Mouse (Mus musculus): ENCODE results near the gene Tmem144. TPM values are rescaled to one million over a fixed set of nuclear protein-coding genes. Genes with fewer than 3 reads are reported as not detected.
A peak's percentile ranks its signal among the peaks of the same experiment; 100 is the strongest.

Tmem144 gene
- polyA plus RNA-seq (2015; fragmentation: Nextera tagmentation; extraction: Ambion mirVana) = 2.1 TPM in 2 replicates

- H3K4me3 ChIP-seq (replicated peaks) = no peak within 1 kb of the TSS
- 0 out of 2 replicates have a peak, but pooled peaks have one; percentile 25 for ATAC-seq (ENCODE audit: insufficient read depth)
- no peak within 1 kb of the TSS for H3K4me2 ChIP-seq
- H3K9ac ChIP-seq = no peak within 1 kb of the TSS
- WGBS (ENCODE audit: insufficient replicate concordance) = 31% methylated on average over 8 of the region's 8 CpGs
- H3K4me1 ChIP-seq (replicated peaks) = peaks cover 22% of the 10 kb centered on the region
- no peaks in the 10 kb centered on the region for H3K27me3 ChIP-seq
- no peak within 1 kb of the TSS for H3K27ac ChIP-seq (replicated peaks)
- H3K36me3 ChIP-seq (replicated peaks) = no peaks in the 10 kb centered on the region
- H3K9me3 ChIP-seq (replicated peaks) = no peaks in the 10 kb centered on the region
Measured at GRCm38 (mm10) chr3:79852654-79853166, at the start of gene Tmem144. Tmem144 (minus strand) TSS chr3:79852773.

GRCm38 (mm10) chr3:79901734-79902133 lies 49.2 kb upstream of the Tmem144 start:
- Histone ChIP-seq H3K4me2 (no peak overlapping the region), H3K27me3 (no peaks in the 10 kb centered on the region), H3K36me3 (replicated peaks) (no peaks in the 10 kb centered on the region), H3K9me3 (replicated peaks) (no peaks in the 10 kb centered on the region), H3K4me3 (replicated peaks) (no peak overlapping the region), H3K4me1 (replicated peaks) (no peaks in the 10 kb centered on the region), H3K27ac (replicated peaks) (no peak overlapping the region), H3K9ac (no peak overlapping the region)
- ATAC-seq (ENCODE audit: insufficient read depth) = no peak
- WGBS (ENCODE audit: insufficient replicate concordance) = 67% methylated on average over 4 of the region's 4 CpGs

GRCm38 (mm10) chr3:79901321-79901720 lies 48.7 kb upstream of the Tmem144 start:
- Histone ChIP-seq H3K9me3 (replicated peaks) (no peaks in the 10 kb centered on the region), H3K9ac (no peak overlapping the region), H3K27ac (replicated peaks) (no peak overlapping the region), H3K27me3 (no peaks in the 10 kb centered on the region), H3K4me2 (no peak overlapping the region), H3K36me3 (replicated peaks) (no peaks in the 10 kb centered on the region), H3K4me3 (replicated peaks) (no peak overlapping the region), H3K4me1 (replicated peaks) (no peaks in the 10 kb centered on the region)
- WGBS (ENCODE audit: insufficient replicate concordance) = 59% methylated on average over 6 of the region's 6 CpGs
- no peak for ATAC-seq (ENCODE audit: insufficient read depth)

GRCm38 (mm10) chr3:79900502-79900901 lies 47.9 kb upstream of the Tmem144 start:
- Histone ChIP-seq H3K9me3 (replicated peaks) (no peaks in the 10 kb centered on the region), H3K36me3 (replicated peaks) (no peaks in the 10 kb centered on the region), H3K4me3 (replicated peaks) (no peak overlapping the region), H3K27me3 (no peaks in the 10 kb centered on the region), H3K27ac (replicated peaks) (no peak overlapping the region), H3K4me2 (no peak overlapping the region), H3K9ac (no peak overlapping the region), H3K4me1 (replicated peaks) (no peaks in the 10 kb centered on the region)
- ATAC-seq (ENCODE audit: insufficient read depth) = no peak
- WGBS (ENCODE audit: insufficient replicate concordance) = 80% methylated on average over 2 of the region's 2 CpGs

GRCm38 (mm10) chr3:79899906-79900305 lies 47.3 kb upstream of the Tmem144 start:
- Histone ChIP-seq H3K27me3 (no peaks in the 10 kb centered on the region), H3K4me3 (replicated peaks) (no peak overlapping the region), H3K4me2 (no peak overlapping the region), H3K27ac (replicated peaks) (no peak overlapping the region), H3K36me3 (replicated peaks) (no peaks in the 10 kb centered on the region), H3K9me3 (replicated peaks) (no peaks in the 10 kb centered on the region), H3K9ac (no peak overlapping the region), H3K4me1 (replicated peaks) (no peaks in the 10 kb centered on the region)
- WGBS (ENCODE audit: insufficient replicate concordance) = 58% methylated on average over 9 of the region's 9 CpGs
- ATAC-seq (ENCODE audit: insufficient read depth) = no peak

GRCm38 (mm10) chr3:79898514-79898913 lies 45.9 kb upstream of the Tmem144 start:
- Histone ChIP-seq H3K4me3 (replicated peaks) (no peak overlapping the region), H3K4me2 (no peak overlapping the region), H3K27ac (replicated peaks) (no peak overlapping the region), H3K27me3 (no peaks in the 10 kb centered on the region), H3K36me3 (replicated peaks) (no peaks in the 10 kb centered on the region), H3K4me1 (replicated peaks) (no peaks in the 10 kb centered on the region), H3K9ac (no peak overlapping the region), H3K9me3 (replicated peaks) (no peaks in the 10 kb centered on the region)
- no peak for ATAC-seq (ENCODE audit: insufficient read depth)

- H3K27ac ChIP-seq (replicated peaks) = no peak overlapping the region
- no peaks in the 10 kb centered on the region for H3K4me1 ChIP-seq (replicated peaks)
- H3K27me3 ChIP-seq = no peaks in the 10 kb centered on the region
- no peak overlapping the region for H3K4me2 ChIP-seq
- H3K4me3 ChIP-seq (replicated peaks) = no peak overlapping the region
- no peaks in the 10 kb centered on the region for H3K9me3 ChIP-seq (replicated peaks)
- no peak for ATAC-seq (ENCODE audit: insufficient read depth)
- WGBS (ENCODE audit: insufficient replicate concordance) = 66% methylated on average over 13 of the region's 13 CpGs
- no peaks in the 10 kb centered on the region for H3K36me3 ChIP-seq (replicated peaks)
- no peak overlapping the region for H3K9ac ChIP-seq
Measured at GRCm38 (mm10) chr3:79897534-79898370, 45.2 kb upstream of the Tmem144 start.

- H3K9ac ChIP-seq = no peak overlapping the region
- no peak for ATAC-seq (ENCODE audit: insufficient read depth)
- no peak overlapping the region for H3K4me3 ChIP-seq (replicated peaks)
- H3K36me3 ChIP-seq (replicated peaks) = no peaks in the 10 kb centered on the region
- H3K4me2 ChIP-seq = no peak overlapping the region
- H3K27ac ChIP-seq (replicated peaks) = no peak overlapping the region
- peaks cover 5% of the 10 kb centered on the region; the same call in 1 of the 2 replicates for H3K4me1 ChIP-seq (replicated peaks)
- 52% methylated on average over 2 of the region's 2 CpGs for WGBS (ENCODE audit: insufficient replicate concordance)
- no peaks in the 10 kb centered on the region for H3K9me3 ChIP-seq (replicated peaks)
- H3K27me3 ChIP-seq = peaks cover 13% of the 10 kb centered on the region
Measured at GRCm38 (mm10) chr3:79887966-79888365, 35.4 kb upstream of the Tmem144 start.

GRCm38 (mm10) chr3:79887161-79887855 lies 34.7 kb upstream of the Tmem144 start:
- peaks cover 13% of the 10 kb centered on the region for H3K27me3 ChIP-seq
- H3K4me2 ChIP-seq = no peak overlapping the region
- no peak overlapping the region for H3K4me3 ChIP-seq (replicated peaks)
- peaks cover 5% of the 10 kb centered on the region; the same call in 1 of the 2 replicates for H3K4me1 ChIP-seq (replicated peaks)
- H3K27ac ChIP-seq (replicated peaks) = no peak overlapping the region
- H3K9me3 ChIP-seq (replicated peaks) = no peaks in the 10 kb centered on the region
- no peak overlapping the region for H3K9ac ChIP-seq
- WGBS (ENCODE audit: insufficient replicate concordance) = 53% methylated on average over 8 of the region's 8 CpGs
- no peaks in the 10 kb centered on the region for H3K36me3 ChIP-seq (replicated peaks)
- ATAC-seq (ENCODE audit: insufficient read depth) = no peak

- H3K4me1 ChIP-seq (replicated peaks) = peaks cover 5% of the 10 kb centered on the region; the same call in 1 of the 2 replicates
- H3K27ac ChIP-seq (replicated peaks) = no peak overlapping the region
- no peak overlapping the region for H3K9ac ChIP-seq
- no peaks in the 10 kb centered on the region for H3K9me3 ChIP-seq (replicated peaks)
- WGBS (ENCODE audit: insufficient replicate concordance) = 48% methylated on average over 23 of the region's 23 CpGs
- no peaks in the 10 kb centered on the region for H3K36me3 ChIP-seq (replicated peaks)
- H3K27me3 ChIP-seq = peaks cover 13% of the 10 kb centered on the region
- peak overlapping the region; percentile 46 for H3K4me3 ChIP-seq (replicated peaks)
- peak overlapping the region; percentile 55 for H3K4me2 ChIP-seq
- ATAC-seq (ENCODE audit: insufficient read depth) = 0 out of 2 replicates have a peak, but pooled peaks have one; percentile 12
Measured at GRCm38 (mm10) chr3:79886357-79887091, 34.0 kb upstream of the Tmem144 start.
